Mouse (Mus musculus) liver, embryonic 11.5 days (tissue): ENCODE measurements around the gene Bag5. TPM values are rescaled to one million over a fixed set of nuclear protein-coding genes. Genes with fewer than 3 reads are reported as not detected.

Experiments used
- ATAC-seq: fragments of 200-750 bp; cut with Nextera tagmentation; replicated peaks from 2 replicates; pipeline ENCODE4 v1.8.0; 2017; ENCODE audit warnings: moderate number of reproducible peaks, mild to moderate bottlenecking, moderate TSS enrichment, moderate library complexity; ENCODE audit not compliant: low FRiP score
- DNase-seq: peaks from one replicate; pipeline ENCODE4 v3.0.0-alpha.2; 2017; ENCODE audit warnings: low spot score
- H3K27ac ChIP-seq: fragments of 300-500 bp; sonication (generic); 2 replicates; pipeline ENCODE4 v1.5.1; 2014; ENCODE audit warnings: mild to moderate bottlenecking, low read depth, low read length, control low read depth
- H3K27me3 ChIP-seq: fragments of 300-500 bp; sonication (generic); replicated peaks from 2 replicates; pipeline ENCODE4 v1.6.1; 2014; ENCODE audit warnings: low read length, mixed read lengths; ENCODE audit not compliant: control insufficient read depth, insufficient read depth
- H3K36me3 ChIP-seq: fragments of 300-500 bp; sonication (generic); 2 replicates; pipeline ENCODE4 v1.6.1; 2014; ENCODE audit warnings: mild to moderate bottlenecking, low read length, moderate library complexity, mixed read lengths; ENCODE audit not compliant: control insufficient read depth, insufficient read depth
- H3K4me1 ChIP-seq: fragments of 300-500 bp; sonication (generic); replicated peaks from 2 replicates; pipeline ENCODE4 v1.6.1; 2014; ENCODE audit warnings: low read length, mixed read lengths; ENCODE audit not compliant: control insufficient read depth, insufficient read depth
- H3K4me2 ChIP-seq: fragments of 300-500 bp; sonication (generic); 2 replicates; pipeline ENCODE4 v1.6.1; 2014; ENCODE audit warnings: mild to moderate bottlenecking, control low read depth, moderate library complexity
- H3K4me3 ChIP-seq: fragments of 300-500 bp; sonication (generic); 2 replicates; pipeline ENCODE4 v1.5.1; 2014; ENCODE audit warnings: low read depth, low read length, control low read depth
- H3K9ac ChIP-seq: fragments of 300-500 bp; sonication (generic); 2 replicates; pipeline ENCODE4 v1.6.1; 2014; ENCODE audit warnings: low read depth, low read length, control low read depth
- H3K9me3 ChIP-seq: fragments of 300-500 bp; sonication (generic); 2 replicates; pipeline ENCODE4 v1.6.1; 2016; ENCODE audit warnings: low read length, inconsistent platforms, mixed read lengths; ENCODE audit not compliant: control insufficient read depth
- WGBS: fragments of 180-500 bp; shearing (Covaris S2); extraction: QIAGEN DNeasy Blood & Tissue Kit; methylation state at CpG from one replicate; pipeline ENCODE4 v1.1.7; 2014; 5-methylcytosine and 5-hydroxymethylcytosine counted together
- polyA plus RNA-seq: library from polyadenylated mRNA; unstranded; fragments of >200 nt; fragmentation: Nextera tagmentation; extraction: Ambion mirVana; gene quantifications from 2 replicates; pipeline ENCODE4 v1.2.1, GENCODE M21; 2014

The Bag5 gene
- polyA plus RNA-seq, 1 experiment from 2014 or later: 41.0 TPM

DNA sequence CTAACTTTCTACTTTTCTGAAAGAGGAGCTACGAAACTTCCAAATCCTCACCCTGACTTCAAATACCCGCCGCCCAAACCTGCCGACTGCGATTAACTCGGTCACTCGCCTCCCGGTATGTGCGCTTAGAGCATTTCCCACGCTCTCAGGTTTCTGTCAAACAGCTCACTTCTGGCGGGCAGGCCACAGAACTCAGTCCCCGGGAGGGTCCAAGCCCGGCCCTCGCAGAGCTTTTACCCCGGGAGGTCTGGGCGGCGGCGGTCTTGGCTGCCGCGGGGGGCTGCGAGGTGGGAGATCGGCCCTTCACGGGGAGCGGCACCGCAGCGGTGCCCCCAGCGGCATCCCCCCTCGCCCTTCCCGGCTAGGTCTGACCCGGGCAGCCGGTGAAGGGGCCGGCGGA is 581 bp downstream of the Bag5 start:
- DNase-seq: peak; percentile 51
- H3K27me3 ChIP-seq: no peaks in the 10 kb centered on the region
- H3K36me3 ChIP-seq: peaks cover 17% of the 10 kb centered on the region
- peak overlapping the region; percentile 94 for H3K4me3 ChIP-seq
- peak overlapping the region; percentile 91 for H3K4me2 ChIP-seq
- H3K4me1 ChIP-seq: peaks cover 15% of the 10 kb centered on the region
- under 1% methylated on average over 33 of the region's 33 CpGs for WGBS
- H3K9ac ChIP-seq: peak overlapping the region; percentile 85
- H3K27ac ChIP-seq: peak overlapping the region; percentile 70
- ATAC-seq: peak; percentile 23; the same call in 1 of the 2 replicates
- no peaks in the 10 kb centered on the region for H3K9me3 ChIP-seq

DNA sequence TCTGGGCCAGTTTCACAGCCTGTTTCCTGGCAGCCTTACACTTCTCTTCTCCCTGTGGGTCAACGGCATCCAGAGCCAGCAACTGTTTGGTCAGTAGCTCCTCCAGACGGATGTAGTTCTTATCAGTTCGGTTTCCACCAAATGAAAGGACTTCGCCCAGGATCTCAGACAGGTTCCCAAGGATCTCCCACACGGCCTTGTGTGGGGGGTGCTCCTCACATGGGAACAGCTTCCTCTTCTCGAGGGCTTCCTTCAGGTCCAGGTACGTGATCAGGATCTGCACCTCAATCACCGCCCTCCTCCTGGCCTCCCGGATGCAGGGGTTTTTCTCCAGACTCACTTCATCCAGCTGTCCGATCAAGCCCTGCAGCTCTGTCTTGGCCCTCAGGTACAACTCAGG is 3.0 kb downstream of the Bag5 start:
- no peak overlapping the region for H3K9ac ChIP-seq
- no peaks in the 10 kb centered on the region for H3K9me3 ChIP-seq
- H3K4me1 ChIP-seq: peaks cover 15% of the 10 kb centered on the region
- no peak overlapping the region for H3K4me2 ChIP-seq
- H3K27me3 ChIP-seq: no peaks in the 10 kb centered on the region
- DNase-seq (no peak), ATAC-seq (no peak)
- H3K27ac ChIP-seq: no peak overlapping the region
- H3K36me3 ChIP-seq: peaks cover 17% of the 10 kb centered on the region
- H3K4me3 ChIP-seq: no peak overlapping the region
- WGBS: 91% methylated on average over 10 of the region's 10 CpGs

- no peaks in the 10 kb centered on the region for H3K9me3 ChIP-seq
- H3K4me1 ChIP-seq: peaks cover 8% of the 10 kb centered on the region
- H3K4me3 ChIP-seq: no peak overlapping the region
- H3K4me2 ChIP-seq: no peak overlapping the region
- no peak for ATAC-seq
- no peak for DNase-seq
- H3K27ac ChIP-seq: no peak overlapping the region
- no peak overlapping the region for H3K9ac ChIP-seq
- H3K36me3 ChIP-seq: peaks cover 17% of the 10 kb centered on the region
- no peaks in the 10 kb centered on the region; the same call in 1 of the 2 replicates for H3K27me3 ChIP-seq
- WGBS: 85% methylated on average over 4 of the region's 4 CpGs
Observed at GRCm38 (mm10) chr12:111708181-111708580, 4.9 kb downstream of the Bag5 start.

- no peak overlapping the region for H3K4me3 ChIP-seq
- H3K4me2 ChIP-seq: no peak overlapping the region
- 75% methylated on average over 15 of the region's 15 CpGs for WGBS
- no peak for DNase-seq
- ATAC-seq: no peak
- H3K9me3 ChIP-seq: no peaks in the 10 kb centered on the region
- peaks cover 10% of the 10 kb centered on the region for H3K36me3 ChIP-seq
- no peak overlapping the region for H3K9ac ChIP-seq
- H3K27ac ChIP-seq: no peak overlapping the region
- no peaks in the 10 kb centered on the region; the same call in 1 of the 2 replicates for H3K27me3 ChIP-seq
- no peaks in the 10 kb centered on the region for H3K4me1 ChIP-seq
Observed at GRCm38 (mm10) chr12:111705186-111705973, 7.7 kb downstream of the Bag5 start.

GRCm38 (mm10) chr12:111704609-111705008 is 8.4 kb downstream of the Bag5 start:
- H3K36me3 ChIP-seq: peaks cover 3% of the 10 kb centered on the region; the same call in 1 of the 2 replicates
- no peaks in the 10 kb centered on the region for H3K4me1 ChIP-seq
- H3K4me2 ChIP-seq: no peak overlapping the region
- H3K27ac ChIP-seq: no peak overlapping the region
- no peak overlapping the region for H3K4me3 ChIP-seq
- no peak for DNase-seq
- ATAC-seq: no peak
- no peak overlapping the region for H3K9ac ChIP-seq
- no peaks in the 10 kb centered on the region; the same call in 1 of the 2 replicates for H3K27me3 ChIP-seq
- WGBS: 65% methylated on average over 9 of the region's 9 CpGs
- no peaks in the 10 kb centered on the region for H3K9me3 ChIP-seq

GRCm38 (mm10) chr12:111703301-111703700 is 9.8 kb downstream of the Bag5 start:
- H3K9ac ChIP-seq: no peak overlapping the region

GRCm38 (mm10) chr12:111700920-111701458 is 12.1 kb downstream of the Bag5 start:
- no peaks in the 10 kb centered on the region; the same call in 1 of the 2 replicates for H3K27me3 ChIP-seq
- no peak overlapping the region for H3K9ac ChIP-seq
- 70% methylated on average over 9 of the region's 9 CpGs for WGBS
- H3K9me3 ChIP-seq: no peaks in the 10 kb centered on the region
- no peaks in the 10 kb centered on the region for H3K4me1 ChIP-seq
- H3K4me3 ChIP-seq: no peak overlapping the region
- H3K27ac ChIP-seq: no peak overlapping the region
- ATAC-seq (no peak), DNase-seq (no peak)
- no peaks in the 10 kb centered on the region for H3K36me3 ChIP-seq
- no peak overlapping the region for H3K4me2 ChIP-seq

More at GRCm38 (mm10) chr12:111703301-111703700, 9.8 kb downstream of the Bag5 start:
- Histone ChIP-seq H3K4me3 (no peak overlapping the region), H3K27ac (no peak overlapping the region), H3K36me3 (no peaks in the 10 kb centered on the region), H3K4me2 (no peak overlapping the region), H3K9me3 (no peaks in the 10 kb centered on the region), H3K27me3 (no peaks in the 10 kb centered on the region; the same call in 1 of the 2 replicates), H3K4me1 (no peaks in the 10 kb centered on the region)
- no peak for DNase-seq
- no peak for ATAC-seq
- WGBS: 68% methylated on average over 3 of the region's 3 CpGs

GRCm38 (mm10) chr12:111699542-111699941 is 13.5 kb downstream of the Bag5 start:
- Histone ChIP-seq H3K9me3 (no peaks in the 10 kb centered on the region), H3K27me3 (no peaks in the 10 kb centered on the region; the same call in 1 of the 2 replicates), H3K4me3 (no peak overlapping the region), H3K4me1 (peaks cover 3% of the 10 kb centered on the region), H3K9ac (no peak overlapping the region), H3K27ac (no peak overlapping the region), H3K4me2 (no peak overlapping the region), H3K36me3 (no peaks in the 10 kb centered on the region)
- DNase-seq (no peak), ATAC-seq (no peak)
- 77% methylated on average over 4 of the region's 4 CpGs for WGBS
